ENCODE assay signal across 8 mouse cellular contexts in genomic region chr15:83562626-83563270, GRCm38 (mm10). TPM values are rescaled to one million over a fixed set of nuclear protein-coding genes. Genes with fewer than 3 reads are reported as not detected.
A peak's percentile ranks its signal among the peaks of the same experiment; 100 is the strongest.
DNase-seq lines count a peak whose midpoint lies in the region; ATAC-seq lines count a peak whose summit lies in the region.

No protein-coding gene starts in this region.

- peak overlapping the region; percentile 83; the same call in 1 of the 2 replicates for H3K27ac ChIP-seq in forebrain, embryonic 10.5 days
- H3K27ac ChIP-seq in heart, embryonic 16.5 days (ENCODE audit: low read length): peak overlapping the region; percentile 33
- peak overlapping the region; percentile 93 for H3K27ac ChIP-seq in liver, embryonic 15.5 days (replicated peaks)
- no peak overlapping the region for H3K27ac ChIP-seq in neural tube, embryonic 12.5 days

- H3K4me1 ChIP-seq in forebrain, embryonic 10.5 days: peaks cover 25% of the 10 kb centered on the region
- peaks cover 8% of the 10 kb centered on the region; the same call in 1 of the 2 replicates for H3K4me1 ChIP-seq in heart, embryonic 16.5 days (ENCODE audit: control insufficient read depth, insufficient read depth, low read length)
- H3K4me1 ChIP-seq in liver, embryonic 15.5 days (replicated peaks): peaks cover 58% of the 10 kb centered on the region
- peaks cover 15% of the 10 kb centered on the region for H3K4me1 ChIP-seq in neural tube, embryonic 12.5 days

- H3K9me3 ChIP-seq in forebrain, embryonic 10.5 days: no peaks in the 10 kb centered on the region
- no peaks in the 10 kb centered on the region for H3K9me3 ChIP-seq in heart, embryonic 16.5 days (replicated peaks; ENCODE audit: control insufficient read depth, low read length)
- H3K9me3 ChIP-seq in liver, embryonic 15.5 days (replicated peaks): no peaks in the 10 kb centered on the region
- no peaks in the 10 kb centered on the region for H3K9me3 ChIP-seq in neural tube, embryonic 12.5 days

- DNase-seq in B cell, adult 2 months: peak; percentile 74 to 76
- DNase-seq in adrenal gland, adult 2 months: peak; percentile 93
- DNase-seq in forebrain, embryonic 10.5 days (ENCODE audit: extremely low spot score, low spot score): peak; percentile 53
- peak; percentile 87 for DNase-seq in kidney, postnatal 14 days
- peak; percentile 27 for DNase-seq in telencephalon, adult 2 months (ENCODE audit: low read depth, low spot score)

- peak overlapping the region; percentile 62 for H3K4me3 ChIP-seq in forebrain, embryonic 10.5 days
- H3K4me3 ChIP-seq in heart, embryonic 16.5 days (ENCODE audit: low read length): peak overlapping the region; percentile 57
- H3K4me3 ChIP-seq in liver, embryonic 15.5 days (replicated peaks): peak overlapping the region; percentile 78
- no peak overlapping the region for H3K4me3 ChIP-seq in neural tube, embryonic 12.5 days

- ATAC-seq in heart, embryonic 16.5 days (replicated peaks; ENCODE audit: extremely low read depth, insufficient read depth, low FRiP score): peak; percentile 66
- ATAC-seq in liver, embryonic 15.5 days (ENCODE audit: insufficient read depth): peak; percentile 42
- ATAC-seq in neural tube, embryonic 12.5 days (ENCODE audit: low FRiP score, low read depth): no peak

- H3K27me3 ChIP-seq in forebrain, embryonic 10.5 days (ENCODE audit: poor library complexity, severe bottlenecking): peaks cover 32% of the 10 kb centered on the region
- H3K27me3 ChIP-seq in heart, embryonic 16.5 days (ENCODE audit: control insufficient read depth, insufficient read depth, low read length): no peaks in the 10 kb centered on the region
- H3K27me3 ChIP-seq in liver, embryonic 15.5 days: no peaks in the 10 kb centered on the region
- H3K27me3 ChIP-seq in neural tube, embryonic 12.5 days (replicated peaks): peaks cover 12% of the 10 kb centered on the region; the same call in 1 of the 2 replicates

- peak overlapping the region; percentile 69 for H3K9ac ChIP-seq in heart, embryonic 16.5 days (ENCODE audit: low read length)
- peak overlapping the region; percentile 76 for H3K9ac ChIP-seq in liver, embryonic 15.5 days
- H3K9ac ChIP-seq in neural tube, embryonic 12.5 days: no peak overlapping the region

- no peaks in the 10 kb centered on the region for H3K36me3 ChIP-seq in forebrain, embryonic 10.5 days (replicated peaks)
- no peaks in the 10 kb centered on the region for H3K36me3 ChIP-seq in heart, embryonic 16.5 days (ENCODE audit: control insufficient read depth, insufficient read depth)
- H3K36me3 ChIP-seq in liver, embryonic 15.5 days (replicated peaks): no peaks in the 10 kb centered on the region
- no peaks in the 10 kb centered on the region for H3K36me3 ChIP-seq in neural tube, embryonic 12.5 days

- WGBS in forebrain, embryonic 10.5 days: 27% methylated on average over 15 of the region's 15 CpGs
- 31% methylated on average over 15 of the region's 15 CpGs for WGBS in heart, embryonic 16.5 days
- WGBS in liver, embryonic 15.5 days (ENCODE audit: insufficient replicate concordance): 27% methylated on average over 15 of the region's 15 CpGs
- WGBS in neural tube, embryonic 12.5 days: 40% methylated on average over 15 of the region's 15 CpGs

- peak overlapping the region; percentile 95 for H3K4me2 ChIP-seq in heart, embryonic 16.5 days (ENCODE audit: low read depth, low read length)
- peak overlapping the region; percentile 91 for H3K4me2 ChIP-seq in liver, embryonic 15.5 days
- peak overlapping the region; percentile 86 for H3K4me2 ChIP-seq in neural tube, embryonic 12.5 days (replicated peaks)

RNA-seq across cellular contexts. Expression of gene Tspo, which starts 0.6 kb away (rescaled TPM):
- 100 to 1,000 TPM; 298 to 606 TPM for total RNA-seq in adrenal gland, adult 2 months (2021)
- polyA plus RNA-seq in adrenal gland, adult 2 months (2012; rRNA removed): 1,564 and 1,830 TPM in 2 replicates
- 37.9 and 40.2 TPM in 2 replicates for polyA plus RNA-seq in forebrain, embryonic 10.5 days (2016; fragmentation: Nextera tagmentation; extraction: Ambion mirVana)
- 182 and 185 TPM in 2 replicates for polyA plus RNA-seq in heart, embryonic 16.5 days (2015; fragmentation: Nextera tagmentation; extraction: Ambion mirVana)
- 202 and 217 TPM in 2 replicates for polyA plus RNA-seq in liver, embryonic 15.5 days (2015; fragmentation: Nextera tagmentation; extraction: Ambion mirVana)
- 15.7 and 18.2 TPM in 2 replicates for polyA plus RNA-seq in neural tube, embryonic 12.5 days (2016; fragmentation: Nextera tagmentation; extraction: Ambion mirVana)

RNA-seq across cellular contexts. Expression of gene Mcat, which starts 0.8 kb away (rescaled TPM):
- total RNA-seq in adrenal gland, adult 2 months (2021): 10 to 100 TPM; 26.2 to 45.8 TPM
- polyA plus RNA-seq in adrenal gland, adult 2 months (2012; rRNA removed): 86.0 and 113 TPM in 2 replicates
- 47.2 and 48.3 TPM in 2 replicates for polyA plus RNA-seq in forebrain, embryonic 10.5 days (2016; fragmentation: Nextera tagmentation; extraction: Ambion mirVana)
- 32.9 and 34.6 TPM in 2 replicates for polyA plus RNA-seq in heart, embryonic 16.5 days (2015; fragmentation: Nextera tagmentation; extraction: Ambion mirVana)
- 15.4 and 16.8 TPM in 2 replicates for polyA plus RNA-seq in liver, embryonic 15.5 days (2015; fragmentation: Nextera tagmentation; extraction: Ambion mirVana)
- polyA plus RNA-seq in neural tube, embryonic 12.5 days (2016; fragmentation: Nextera tagmentation; extraction: Ambion mirVana): 39.1 and 42.6 TPM in 2 replicates

RNA-seq across cellular contexts. Expression of gene Ttll12, which starts 32.2 kb away (rescaled TPM):
- total RNA-seq in adrenal gland, adult 2 months (2021): 10 to 100 TPM; 31.7 to 46.2 TPM
- polyA plus RNA-seq in adrenal gland, adult 2 months (2012; rRNA removed): 47.4 and 48.0 TPM in 2 replicates
- polyA plus RNA-seq in forebrain, embryonic 10.5 days (2016; fragmentation: Nextera tagmentation; extraction: Ambion mirVana): 64.6 and 65.7 TPM in 2 replicates
- polyA plus RNA-seq in heart, embryonic 16.5 days (2015; fragmentation: Nextera tagmentation; extraction: Ambion mirVana): 18.8 and 20.7 TPM in 2 replicates
- 35.6 and 38.5 TPM in 2 replicates for polyA plus RNA-seq in liver, embryonic 15.5 days (2015; fragmentation: Nextera tagmentation; extraction: Ambion mirVana)
- polyA plus RNA-seq in neural tube, embryonic 12.5 days (2016; fragmentation: Nextera tagmentation; extraction: Ambion mirVana): 42.7 and 44.9 TPM in 2 replicates

RNA-seq across cellular contexts. Expression of gene Bik, which starts 36.1 kb away (rescaled TPM):
- total RNA-seq in adrenal gland, adult 2 months (2021): 1 to 10 TPM; 3.2 to 7.3 TPM
- 9.1 and 11.4 TPM in 2 replicates for polyA plus RNA-seq in adrenal gland, adult 2 months (2012; rRNA removed)
- 2.1 and 2.3 TPM in 2 replicates for polyA plus RNA-seq in forebrain, embryonic 10.5 days (2016; fragmentation: Nextera tagmentation; extraction: Ambion mirVana)
- polyA plus RNA-seq in heart, embryonic 16.5 days (2015; fragmentation: Nextera tagmentation; extraction: Ambion mirVana): 22.9 TPM in 2 replicates
- polyA plus RNA-seq in liver, embryonic 15.5 days (2015; fragmentation: Nextera tagmentation; extraction: Ambion mirVana): 1.9 and 2.2 TPM in 2 replicates
- 1.5 and 1.7 TPM in 2 replicates for polyA plus RNA-seq in neural tube, embryonic 12.5 days (2016; fragmentation: Nextera tagmentation; extraction: Ambion mirVana)

RNA-seq across cellular contexts. Expression of gene Ttll1, which starts 52.1 kb away (rescaled TPM):
- total RNA-seq in adrenal gland, adult 2 months (2021): 10 to 100 TPM in 1 of 2 experiments, 1 to 10 TPM in 1; 7.4 to 13.6 TPM
- 4.5 and 4.7 TPM in 2 replicates for polyA plus RNA-seq in adrenal gland, adult 2 months (2012; rRNA removed)
- 33.3 and 33.7 TPM in 2 replicates for polyA plus RNA-seq in forebrain, embryonic 10.5 days (2016; fragmentation: Nextera tagmentation; extraction: Ambion mirVana)
- polyA plus RNA-seq in heart, embryonic 16.5 days (2015; fragmentation: Nextera tagmentation; extraction: Ambion mirVana): 23.9 and 24.1 TPM in 2 replicates
- polyA plus RNA-seq in liver, embryonic 15.5 days (2015; fragmentation: Nextera tagmentation; extraction: Ambion mirVana): 4.5 and 4.9 TPM in 2 replicates
- polyA plus RNA-seq in neural tube, embryonic 12.5 days (2016; fragmentation: Nextera tagmentation; extraction: Ambion mirVana): 74.8 and 77.8 TPM in 2 replicates

Comparison
In these comparisons a context has a peak if more than half of its experiments do, and no peak if none do; other contexts are left out.
1. DNase-seq: peak in every context shown above with its lines; median percentile 93 in adrenal gland, adult 2 months; 87 in kidney, postnatal 14 days; 75 in B cell, adult 2 months; 53 in forebrain, embryonic 10.5 days; 27 in telencephalon, adult 2 months.